Mouse (Mus musculus): ENCODE data around the gene Hoxc5. TPM values are rescaled to one million over a fixed set of nuclear protein-coding genes. Genes with fewer than 3 reads are reported as not detected.
A peak's percentile ranks its signal among the peaks of the same experiment; 100 is the strongest.

Gene Hoxc5
- total RNA-seq, 2 experiments from 2014 or later, result not detected

DNA sequence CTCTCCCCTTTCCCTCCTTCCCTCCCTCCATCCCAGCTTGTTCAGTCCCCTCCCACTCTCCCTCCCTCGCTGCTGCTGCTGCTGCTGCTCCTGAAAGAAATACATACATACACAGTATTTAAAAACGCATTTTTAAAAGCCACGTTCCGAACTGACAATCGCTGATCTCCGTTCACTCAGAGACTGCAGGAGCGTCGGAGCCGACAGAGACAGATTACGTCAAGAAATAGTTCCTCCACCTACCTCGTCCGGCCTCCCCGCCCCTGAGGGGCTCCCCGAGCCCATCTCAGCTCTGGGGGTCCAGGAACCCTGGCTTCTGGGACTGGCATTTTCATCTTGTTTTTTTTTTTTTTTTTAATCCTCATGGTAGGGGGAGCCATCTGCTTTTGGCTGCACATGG lies 13.7 kb downstream of the Hoxc5 start:
- DNase-seq (ENCODE audit: low spot score in 2 of 2), result no peak
- intact Hi-C loops (cut with DNase I), result loop anchor here (10.0 kb wide), 1 partner anchor 334 kb away; the partner anchor contains the start of gene Gpr84

DNA sequence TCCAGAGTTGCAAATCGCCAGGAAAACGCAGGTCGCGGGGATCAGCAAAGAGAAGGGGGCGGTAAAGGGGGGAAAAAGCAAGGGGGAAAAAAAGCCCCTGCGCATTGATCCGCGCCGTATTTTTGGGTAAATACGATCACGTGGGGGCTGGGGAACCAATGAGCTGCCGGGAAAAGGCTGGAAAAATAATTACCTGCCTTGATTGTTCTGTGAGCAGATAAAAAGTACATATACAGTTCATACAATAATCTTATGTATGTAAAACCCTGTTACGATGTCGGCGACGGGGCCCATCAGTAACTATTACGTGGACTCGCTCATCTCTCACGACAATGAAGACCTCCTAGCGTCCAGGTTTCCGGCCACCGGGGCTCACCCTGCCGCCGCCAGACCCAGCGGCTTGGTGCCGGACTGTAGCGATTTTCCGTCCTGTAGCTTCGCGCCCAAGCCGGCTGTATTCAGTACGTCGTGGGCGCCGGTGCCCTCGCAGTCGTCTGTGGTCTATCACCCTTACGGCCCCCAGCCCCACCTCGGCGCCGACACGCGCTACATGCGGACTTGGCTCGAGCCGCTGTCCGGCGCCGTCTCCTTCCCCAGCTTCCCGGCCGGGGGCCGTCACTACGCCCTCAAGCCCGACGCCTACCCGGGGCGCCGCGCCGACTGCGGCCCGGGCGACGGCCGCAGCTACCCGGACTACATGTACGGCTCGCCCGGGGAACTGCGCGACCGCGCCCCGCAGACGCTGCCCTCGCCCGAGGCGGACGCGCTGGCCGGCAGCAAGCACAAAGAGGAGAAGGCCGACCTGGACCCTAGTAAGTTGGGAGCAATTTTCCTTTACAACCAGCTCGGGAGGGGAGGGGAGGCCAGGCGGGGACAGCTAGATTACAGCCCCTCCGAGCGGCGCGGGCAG lies 14.4 kb downstream of the Hoxc5 start:
- intact Hi-C loops (cut with DNase I), result loop anchor here (10.0 kb wide), 1 partner anchor 333 kb away; the partner anchor contains the start of gene Gpr84

DNA sequence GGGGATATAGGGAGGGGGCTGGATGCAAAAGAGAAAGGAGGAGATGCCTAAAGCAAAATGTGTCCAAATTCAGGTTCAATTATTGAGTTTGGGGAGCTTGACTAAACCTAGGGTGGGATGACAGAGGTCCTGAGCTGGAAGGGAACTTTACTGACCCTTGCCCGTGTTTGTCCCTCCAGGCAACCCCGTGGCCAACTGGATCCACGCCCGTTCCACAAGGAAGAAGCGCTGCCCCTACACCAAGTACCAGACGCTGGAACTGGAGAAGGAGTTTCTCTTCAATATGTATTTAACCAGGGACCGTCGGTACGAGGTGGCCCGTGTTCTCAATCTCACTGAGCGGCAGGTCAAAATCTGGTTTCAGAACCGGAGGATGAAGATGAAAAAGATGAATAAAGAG lies 16.5 kb downstream of the Hoxc5 start:
- DNase-seq (ENCODE audit: low spot score in 2 of 2), result no peak
- intact Hi-C loops (cut with DNase I), result loop anchor here (10.0 kb wide), 1 partner anchor 331 kb away; the partner anchor contains the start of gene Gpr84

More for the DNA sequence above, 14.4 kb downstream of the Hoxc5 start:
- DNase-seq (ENCODE audit: low spot score in 2 of 2), result no peak

DNA sequence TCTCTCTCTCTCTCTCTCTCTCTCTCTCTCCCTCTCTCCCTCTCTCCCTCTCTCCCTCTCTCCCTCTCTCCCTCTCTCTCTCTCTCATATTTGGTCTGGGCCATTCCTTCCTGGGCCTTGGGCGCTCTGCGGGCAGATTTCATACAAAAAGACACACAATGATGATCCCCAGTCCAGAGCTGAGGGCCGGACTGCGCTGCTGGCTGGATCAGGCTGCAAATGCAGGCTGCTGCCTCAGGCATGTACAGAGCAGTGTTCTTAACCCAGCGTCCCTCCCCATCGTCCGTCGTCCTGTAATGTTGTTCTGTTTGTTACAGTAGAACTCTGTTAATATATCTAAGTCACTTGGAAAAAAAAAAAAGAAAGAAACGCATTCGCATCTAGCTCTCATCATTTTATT lies 17.3 kb downstream of the Hoxc5 start:
- intact Hi-C loops (cut with DNase I), result loop anchor here (10.0 kb wide), 1 partner anchor 330 kb away; the partner anchor contains the start of gene Gpr84
- DNase-seq (ENCODE audit: low spot score in 2 of 2), result no peak

DNA sequence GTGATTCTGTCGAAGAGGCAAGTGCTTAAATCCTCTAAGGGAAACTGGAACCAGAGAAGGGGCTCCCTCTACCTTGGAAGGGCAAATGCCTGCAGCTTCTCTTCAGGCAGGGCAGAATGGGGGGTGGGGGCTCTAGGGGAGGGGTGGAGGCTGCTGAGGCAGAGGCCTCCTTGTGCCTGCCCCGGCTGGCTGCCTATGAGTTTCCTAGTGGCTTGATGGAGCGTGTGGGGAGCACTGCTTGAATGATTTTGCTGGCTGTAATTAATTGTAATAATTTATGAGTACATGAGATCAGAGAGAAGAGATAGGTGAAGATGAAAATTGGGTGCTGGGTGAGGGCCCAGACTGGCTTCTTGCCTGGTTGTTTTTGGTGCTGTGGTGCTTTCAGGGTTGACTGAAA lies 17.7 kb downstream of the Hoxc5 start:
- intact Hi-C loops (cut with DNase I), result loop anchor here (10.0 kb wide), 1 partner anchor 330 kb away; the partner anchor contains the start of gene Gpr84
- DNase-seq (ENCODE audit: low spot score in 2 of 2), result no peak

DNA sequence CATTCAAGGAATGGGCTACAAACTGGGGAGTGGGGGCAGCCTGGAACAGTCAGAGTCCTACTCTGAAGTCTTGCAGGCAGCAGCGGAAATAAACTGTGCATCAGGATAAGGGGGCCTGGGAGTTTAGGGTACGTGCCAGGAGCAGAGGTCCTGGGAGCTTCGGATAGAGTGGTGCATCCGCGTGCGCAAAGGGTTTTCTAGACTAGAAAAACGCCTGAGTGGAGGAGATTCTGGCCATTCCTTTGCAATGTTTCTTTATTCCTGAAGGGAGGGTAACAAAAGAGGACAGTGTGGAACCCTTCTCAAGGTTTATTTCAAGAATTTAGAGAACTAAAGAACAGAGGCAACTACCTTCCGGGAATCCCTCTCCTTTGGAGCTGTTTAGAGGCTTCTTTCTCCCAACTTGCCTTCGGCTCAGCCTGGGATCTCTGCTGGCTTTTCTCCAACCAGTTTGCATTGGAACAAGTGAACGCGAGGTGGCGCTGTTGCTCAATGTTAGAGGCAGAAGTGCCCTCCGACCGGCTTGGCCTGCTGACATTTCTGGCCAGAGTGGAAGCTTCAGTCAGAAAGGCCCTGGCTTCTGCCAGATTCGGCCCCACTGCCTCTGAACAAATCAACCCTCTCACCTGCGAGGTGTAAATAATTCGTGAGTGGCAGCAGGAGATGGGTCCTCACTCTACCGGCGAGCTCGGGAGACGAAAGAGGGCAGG lies 20.0 kb downstream of the Hoxc5 start:
- intact Hi-C loops (cut with DNase I), result loop anchor here (2.0 to 10.0 kb wide), 2 partner anchors 190 to 328 kb away; partner anchors contain the start of gene Gpr84
- DNase-seq (ENCODE audit: low spot score in 2 of 2), result peak; percentile 79 to 90

DNA sequence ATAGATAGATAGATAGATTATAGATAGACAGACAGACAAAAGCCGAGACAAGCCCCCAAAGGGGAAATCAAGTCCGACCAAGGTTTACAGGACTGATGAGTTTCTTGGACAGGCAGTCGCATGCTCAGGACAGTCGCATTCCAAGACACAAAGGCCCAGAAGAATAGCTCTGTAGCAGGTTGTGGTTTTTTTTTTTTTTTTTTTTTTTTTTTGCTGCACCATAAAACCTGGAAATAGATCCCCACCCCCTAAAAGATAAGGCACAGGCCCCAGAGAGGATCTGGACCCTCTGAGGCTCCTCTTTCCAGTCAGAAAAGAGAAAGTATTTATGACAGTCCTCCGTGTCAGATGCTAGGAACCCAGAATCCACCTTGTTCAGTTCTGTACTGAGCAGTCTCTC lies 20.8 kb downstream of the Hoxc5 start:
- intact Hi-C loops (cut with DNase I), result loop anchor here (10.0 kb wide), 1 partner anchor 327 kb away; the partner anchor contains the start of gene Gpr84

DNA sequence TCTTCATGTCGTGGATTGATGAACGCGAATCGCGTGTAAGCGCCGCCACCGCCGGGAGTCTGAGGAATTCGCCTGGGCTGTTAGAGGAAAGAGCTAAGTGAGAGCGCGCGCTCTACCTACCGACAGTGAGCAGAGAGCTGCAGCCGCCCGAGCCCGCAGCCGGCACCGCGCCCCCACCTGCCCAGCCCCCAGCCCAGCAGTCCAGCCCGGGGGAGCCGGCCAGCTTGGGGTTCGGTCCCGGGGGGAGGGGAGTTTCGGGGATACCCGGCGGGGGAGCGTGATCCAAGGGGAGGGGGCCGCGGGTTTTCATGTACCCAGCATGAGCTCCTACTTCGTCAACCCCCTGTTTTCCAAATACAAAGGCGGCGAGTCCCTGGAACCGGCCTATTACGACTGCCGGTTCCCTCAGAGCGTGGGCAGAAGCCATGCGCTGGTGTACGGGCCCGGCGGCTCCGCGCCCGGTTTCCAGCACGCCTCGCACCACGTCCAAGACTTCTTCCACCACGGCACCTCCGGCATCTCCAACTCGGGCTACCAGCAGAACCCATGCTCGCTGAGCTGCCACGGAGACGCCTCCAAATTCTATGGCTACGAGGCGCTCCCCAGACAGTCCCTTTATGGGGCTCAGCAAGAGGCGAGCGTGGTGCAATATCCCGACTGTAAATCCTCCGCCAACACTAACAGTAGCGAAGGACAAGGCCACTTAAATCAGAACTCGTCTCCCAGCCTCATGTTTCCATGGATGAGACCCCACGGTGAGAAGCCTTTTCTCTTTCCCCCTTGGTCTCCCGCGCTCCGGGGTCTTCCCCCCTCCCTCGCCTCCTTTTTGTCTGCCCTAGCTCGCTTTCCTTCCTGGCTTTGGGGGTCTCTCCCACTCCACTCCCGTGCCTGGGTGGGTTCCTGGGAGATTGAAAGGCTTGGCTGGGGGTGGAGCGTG lies 23.5 kb downstream of the Hoxc5 start, which contains the start of gene Hoxc8:
Hoxc8 (plus strand) TSS at position 147 of the 937 bp plus-strand sequence.
- intact Hi-C loops (cut with DNase I), result no loop called here
- DNase-seq (ENCODE audit: low spot score in 2 of 2), result no peak

More for the DNA sequence above, 20.8 kb downstream of the Hoxc5 start:
- DNase-seq (ENCODE audit: low spot score in 2 of 2), result no peak

DNA sequence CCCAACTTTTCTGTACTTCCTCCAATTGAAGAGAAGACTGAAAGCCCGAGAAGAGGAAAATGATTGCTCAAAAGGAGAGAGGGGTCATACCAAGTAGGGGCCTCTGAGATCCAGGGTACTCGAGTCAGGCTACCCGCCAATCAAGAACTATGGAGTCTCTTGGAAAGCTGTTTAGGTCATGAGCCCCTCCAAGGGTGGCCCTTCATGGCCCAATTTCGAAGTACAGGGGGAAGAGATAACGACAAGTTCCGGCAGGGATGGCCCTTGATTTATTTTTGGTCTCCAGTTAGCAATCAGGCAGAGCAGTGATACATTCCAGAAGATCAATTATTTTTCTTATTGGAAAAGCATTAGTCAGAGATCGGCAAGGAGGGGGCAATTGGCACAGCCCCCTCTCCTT lies 24.5 kb downstream of the Hoxc5 start:
- no peak for DNase-seq (ENCODE audit: low spot score in 2 of 2)
- intact Hi-C loops (cut with DNase I), result no loop called here

DNA sequence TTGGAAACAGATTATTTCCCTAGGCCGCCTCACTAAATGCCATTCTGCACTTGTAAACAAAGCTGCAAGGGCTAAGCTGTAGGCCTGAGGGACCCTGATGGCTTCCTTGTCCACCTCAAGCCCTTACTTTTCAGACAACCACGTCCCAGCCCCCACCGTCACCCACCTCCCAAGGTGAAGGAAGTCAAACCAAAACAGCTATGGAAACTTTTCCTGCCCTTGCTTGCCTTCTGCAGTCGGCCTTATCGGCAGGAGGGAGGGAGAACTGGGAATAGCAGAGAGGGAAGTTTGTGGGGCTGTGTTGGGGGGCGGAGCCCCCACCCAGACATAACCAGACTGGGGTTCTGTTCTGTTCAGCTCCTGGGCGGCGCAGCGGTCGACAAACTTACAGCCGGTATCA lies 25.0 kb downstream of the Hoxc5 start:
- DNase-seq (ENCODE audit: low spot score in 2 of 2), result no peak
- intact Hi-C loops (cut with DNase I), result no loop called here

DNA sequence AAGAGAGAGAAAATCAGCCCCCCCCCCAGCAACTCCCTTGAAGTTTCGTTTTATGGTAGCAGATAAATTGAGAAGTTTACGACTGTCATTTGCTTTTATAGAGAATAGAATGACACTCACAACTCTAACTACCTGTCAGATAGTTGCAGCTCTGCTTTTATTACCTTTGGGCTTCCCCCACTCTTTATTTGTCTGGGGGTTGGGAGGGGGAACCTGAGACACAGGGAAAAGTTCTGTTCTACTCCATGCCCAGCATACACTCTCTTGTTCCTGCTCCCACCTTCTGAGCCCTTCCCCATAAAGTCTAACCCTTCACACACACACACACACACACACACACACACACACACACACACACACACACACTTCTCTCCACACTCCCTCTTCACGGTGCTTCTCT lies 25.6 kb downstream of the Hoxc5 start:
- intact Hi-C loops (cut with DNase I), result no loop called here
- DNase-seq (ENCODE audit: low spot score in 2 of 2), result no peak

DNA sequence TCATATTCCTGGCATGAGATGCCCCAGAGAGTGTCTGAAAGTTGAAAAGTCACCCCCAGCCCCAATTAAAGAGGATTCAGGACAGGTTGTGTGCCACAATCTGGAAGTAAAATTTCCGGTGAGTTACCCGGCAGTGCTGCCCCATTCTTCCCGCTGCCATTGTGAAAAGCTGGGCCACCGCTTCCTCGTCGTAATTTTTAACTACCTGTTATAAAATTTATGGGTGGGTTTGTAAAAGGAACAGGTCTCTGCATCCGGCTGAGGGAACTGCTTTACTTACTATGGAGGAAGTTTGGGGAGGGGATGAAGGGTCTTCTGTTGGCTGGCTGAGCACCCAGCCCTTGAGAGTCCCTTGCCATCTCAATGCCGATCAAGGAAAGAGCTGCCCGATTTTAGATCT lies 29.3 kb downstream of the Hoxc5 start:
- intact Hi-C loops (cut with DNase I), result no loop called here
- no peak for DNase-seq (ENCODE audit: low spot score in 2 of 2)

DNA sequence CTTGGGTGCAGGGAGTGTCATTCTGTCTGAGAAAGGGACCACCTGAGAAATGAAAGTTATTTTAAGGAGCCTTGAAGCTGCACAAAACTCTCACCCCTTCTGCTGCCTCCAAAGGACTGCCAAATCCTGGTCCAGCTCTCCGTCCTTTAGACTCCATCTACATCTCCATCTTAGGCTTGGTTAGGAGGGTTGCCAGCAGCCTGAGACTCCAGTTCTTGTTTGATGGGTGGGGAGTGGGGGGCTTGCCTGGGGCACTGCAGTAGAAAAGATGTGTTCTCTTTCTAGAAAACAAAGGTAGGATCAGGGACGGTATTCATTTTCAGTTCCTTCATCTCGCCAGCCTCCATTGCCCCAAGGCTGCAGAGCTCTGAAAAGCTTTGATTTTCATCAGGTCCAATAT lies 30.2 kb downstream of the Hoxc5 start:
- intact Hi-C loops (cut with DNase I), result no loop called here
- DNase-seq (ENCODE audit: low spot score in 2 of 2), result no peak

DNA sequence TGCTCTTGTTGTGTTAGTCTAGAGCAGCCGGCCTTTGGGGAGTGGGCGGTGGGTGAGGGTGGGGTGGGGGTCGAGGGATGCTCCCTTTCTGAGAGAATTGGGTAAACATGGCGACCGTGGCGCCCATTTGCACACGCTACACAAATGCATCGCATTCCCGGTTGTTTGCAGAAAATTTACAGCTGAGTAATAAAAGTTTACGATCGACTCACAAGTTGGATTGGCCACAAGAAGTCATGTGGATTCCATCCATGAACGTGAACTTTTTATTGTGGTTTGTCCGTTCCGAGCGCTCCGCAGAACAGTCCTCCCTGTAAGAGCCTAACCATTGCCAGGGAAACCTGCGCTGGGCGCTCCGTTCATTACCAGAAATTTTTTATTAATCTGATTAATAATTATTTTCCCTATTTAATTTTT lies 30.7 kb downstream of the Hoxc5 start, which contains the start of gene Hoxc6:
Hoxc6 (plus strand) TSS at position 319 of the 417 bp plus-strand sequence.
- no peak for DNase-seq (ENCODE audit: low spot score in 2 of 2)
- intact Hi-C loops (cut with DNase I), result no loop called here

DNA sequence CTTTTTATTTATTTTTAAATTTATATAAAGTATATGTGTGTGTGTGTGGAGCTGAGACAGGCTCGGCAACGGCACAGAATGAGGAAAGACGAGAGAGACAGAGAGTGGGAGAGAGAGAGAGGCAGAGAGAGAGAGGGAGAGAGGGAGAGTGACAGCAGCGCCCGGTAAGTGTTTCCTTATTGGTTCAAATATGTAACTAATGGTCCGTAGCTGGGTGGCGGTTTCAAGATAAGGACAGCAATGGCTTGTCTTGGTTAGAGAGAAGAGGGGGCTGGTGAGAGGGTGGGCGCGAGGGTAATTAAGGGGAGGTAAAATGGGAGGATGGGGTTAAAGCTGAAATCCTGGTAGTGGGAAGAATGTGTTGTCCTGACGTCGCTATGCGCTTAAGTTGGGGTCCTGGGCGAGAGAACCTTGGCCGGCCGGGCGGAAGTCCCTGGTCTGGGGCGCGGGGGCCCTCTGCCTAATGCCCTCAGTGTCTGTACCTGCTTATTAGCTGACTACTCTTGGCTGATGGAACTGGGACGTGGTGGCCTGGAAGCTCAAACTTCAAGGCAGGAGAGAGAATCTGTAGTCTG lies 31.5 kb downstream of the Hoxc5 start:
- no peak for DNase-seq (ENCODE audit: low spot score in 2 of 2)
- intact Hi-C loops (cut with DNase I), result no loop called here

DNA sequence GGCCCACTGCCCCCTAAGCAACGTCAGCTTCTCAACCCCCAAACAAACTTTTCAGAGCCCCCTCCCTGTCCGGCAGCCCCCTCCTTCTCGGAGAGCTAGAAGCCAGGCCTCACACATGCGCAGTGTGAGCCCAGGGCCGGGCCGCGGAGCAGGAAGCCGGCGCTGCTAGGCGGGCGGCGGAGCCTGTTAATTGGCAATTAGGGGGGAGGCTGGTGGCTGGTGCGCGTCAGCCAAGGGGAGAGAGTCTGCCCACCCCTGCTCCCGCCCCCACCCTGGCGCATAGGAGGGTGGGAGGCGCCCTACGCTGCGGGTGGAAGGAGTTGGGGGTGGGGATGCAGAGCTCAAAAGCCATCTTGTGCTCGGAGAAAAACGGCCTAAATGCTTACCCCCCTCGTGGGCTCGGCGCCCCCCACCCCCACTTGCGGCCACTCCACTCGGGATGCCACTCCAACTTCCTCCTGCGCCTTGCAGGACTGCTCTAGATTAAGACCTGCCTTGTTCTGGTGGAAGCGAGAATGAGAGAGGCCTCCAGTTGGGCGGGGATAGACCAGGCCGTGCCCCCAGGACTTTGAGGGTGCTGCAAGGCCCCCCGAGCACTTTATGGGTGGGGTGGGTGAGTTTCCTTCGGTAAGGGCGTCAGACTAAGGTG lies 32.1 kb downstream of the Hoxc5 start:
- intact Hi-C loops (cut with DNase I), result no loop called here
- no peak for DNase-seq (ENCODE audit: low spot score in 2 of 2)

DNA sequence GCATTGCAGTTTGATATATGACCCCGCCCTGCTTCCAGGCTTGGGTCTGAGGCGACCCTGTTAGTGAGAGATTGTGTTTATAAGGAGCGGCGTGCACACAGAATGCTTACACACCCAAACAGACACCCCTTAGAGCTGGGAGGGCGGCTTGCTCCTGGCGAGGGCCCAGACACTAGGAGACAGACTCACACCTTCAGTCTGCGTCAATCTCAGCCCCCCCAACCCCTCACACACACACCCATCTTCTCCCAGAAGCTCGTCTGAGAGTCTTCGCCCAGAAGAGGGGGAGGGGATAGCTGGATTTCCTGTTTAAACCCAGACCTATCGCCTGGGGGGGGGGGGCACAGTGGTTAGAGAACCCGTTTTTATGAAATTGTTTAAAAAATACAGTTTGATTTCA lies 32.7 kb downstream of the Hoxc5 start:
- intact Hi-C loops (cut with DNase I), result no loop called here
- DNase-seq (ENCODE audit: low spot score in 2 of 2), result no peak

DNA sequence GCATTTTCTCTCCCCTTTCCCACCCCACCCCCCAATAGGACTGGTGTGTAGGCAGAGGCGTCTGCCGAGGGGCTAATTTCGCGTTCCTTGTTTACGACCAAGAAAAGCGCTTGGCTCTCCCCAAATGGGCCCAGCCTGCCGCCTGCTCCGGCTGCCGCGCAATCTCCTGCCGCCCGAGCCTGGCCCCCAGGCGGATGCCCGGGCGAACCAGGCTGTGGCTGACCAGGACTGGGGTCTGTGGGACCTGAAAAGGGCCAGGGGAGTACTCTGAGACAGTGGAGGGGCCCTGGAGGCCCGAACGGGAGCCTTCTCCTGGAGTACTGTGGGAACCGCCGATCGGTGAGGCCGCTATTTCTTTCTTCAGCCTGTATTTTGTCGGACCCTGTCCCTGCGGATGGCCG lies 33.3 kb downstream of the Hoxc5 start:
- intact Hi-C loops (cut with DNase I), result no loop called here
- DNase-seq (ENCODE audit: low spot score in 2 of 2), result no peak

All from left cerebral cortex, postnatal 14 days (tissue).